Mouse (Mus musculus) midbrain, embryonic 15.5 days (tissue): ENCODE results near the gene C330007P06Rik. TPM values are rescaled to one million over a fixed set of nuclear protein-coding genes. Genes with fewer than 3 reads are reported as not detected.

Source experiments
- ATAC-seq: fragments of 200-750 bp; cut with Nextera tagmentation; replicated peaks from 2 replicates; pipeline ENCODE4 v1.8.0; 2017; ENCODE audit warnings: moderate TSS enrichment
- H3K27ac ChIP-seq: fragments of 300-500 bp; sonication (generic); 2 replicates; pipeline ENCODE4 v1.5.1; 2015; ENCODE audit warnings: mild to moderate bottlenecking, inconsistent platforms
- H3K27me3 ChIP-seq: fragments of 300-500 bp; sonication (generic); replicated peaks from 2 replicates; pipeline ENCODE4 v1.6.1; 2015; ENCODE audit warnings: inconsistent platforms
- H3K36me3 ChIP-seq: fragments of 300-500 bp; sonication (generic); replicated peaks from 2 replicates; pipeline ENCODE4 v1.6.1; 2015; ENCODE audit warnings: inconsistent platforms
- H3K4me1 ChIP-seq: fragments of 300-500 bp; sonication (generic); 2 replicates; pipeline ENCODE4 v1.6.1; 2015; ENCODE audit warnings: inconsistent platforms
- H3K4me2 ChIP-seq: fragments of 300-500 bp; sonication (generic); 2 replicates; pipeline ENCODE4 v1.6.1; 2015; ENCODE audit warnings: inconsistent platforms, mild to moderate bottlenecking, moderate library complexity
- H3K4me3 ChIP-seq: fragments of 300-500 bp; sonication (generic); 2 replicates; pipeline ENCODE4 v1.5.1; 2015; ENCODE audit warnings: mild to moderate bottlenecking, inconsistent platforms
- H3K9ac ChIP-seq: fragments of 300-500 bp; sonication (generic); 2 replicates; pipeline ENCODE4 v1.6.1; 2015; ENCODE audit warnings: mild to moderate bottlenecking, inconsistent platforms
- H3K9me3 ChIP-seq: fragments of 300-500 bp; sonication (generic); 2 replicates; pipeline ENCODE4 v1.6.1; 2016; ENCODE audit warnings: inconsistent platforms
- WGBS: fragments of 180-500 bp; shearing (Covaris S2); methylation state at CpG from one replicate; pipeline ENCODE4 v1.1.7; 2015; ENCODE audit warnings: mixed read lengths; 5-methylcytosine and 5-hydroxymethylcytosine counted together
- polyA plus RNA-seq: library from polyadenylated mRNA; unstranded; fragments of >200 nt; fragmentation: Nextera tagmentation; extraction: Ambion mirVana; gene quantifications from 2 replicates; pipeline ENCODE4 v1.2.1, GENCODE M21; 2015

The C330007P06Rik gene
- polyA plus RNA-seq, 1 experiment from 2014 or later: 18.5 TPM

- Histone ChIP-seq H3K4me3 (no peak overlapping the region), H3K9me3 (no peaks in the 10 kb centered on the region), H3K27ac (no peak overlapping the region), H3K9ac (no peak overlapping the region), H3K4me1 (peaks cover 1% of the 10 kb centered on the region), H3K4me2 (no peak overlapping the region), H3K36me3 (no peaks in the 10 kb centered on the region), H3K27me3 (no peaks in the 10 kb centered on the region)
- no peak for ATAC-seq
- WGBS: 76% methylated on average over 3 of the region's 3 CpGs
Measured at GRCm38 (mm10) chrX:36870372-36870771, 3.5 kb downstream of the C330007P06Rik start.

- H3K27me3 ChIP-seq: no peaks in the 10 kb centered on the region
- H3K4me1 ChIP-seq: peaks cover 12% of the 10 kb centered on the region
- H3K36me3 ChIP-seq: no peaks in the 10 kb centered on the region
- WGBS: 55% methylated on average over 8 of the region's 8 CpGs
- no peaks in the 10 kb centered on the region for H3K9me3 ChIP-seq
- 0 out of 2 replicates have a peak overlapping the region, but pooled peaks have one; percentile 35 for H3K9ac ChIP-seq
- ATAC-seq: no peak
- H3K4me2 ChIP-seq: peak overlapping the region; percentile 39
- H3K27ac ChIP-seq: no peak overlapping the region
- H3K4me3 ChIP-seq: peak overlapping the region; percentile 46
Measured at GRCm38 (mm10) chrX:36864609-36865328, 9.1 kb downstream of the C330007P06Rik start.

- no peaks in the 10 kb centered on the region for H3K9me3 ChIP-seq
- peaks cover 12% of the 10 kb centered on the region for H3K4me1 ChIP-seq
- peak overlapping the region; percentile 35; the same call in 1 of the 2 replicates for H3K9ac ChIP-seq
- no peaks in the 10 kb centered on the region for H3K27me3 ChIP-seq
- peak overlapping the region; percentile 46 for H3K4me3 ChIP-seq
- peak overlapping the region; percentile 48 for H3K4me2 ChIP-seq
- WGBS: 22% methylated on average over 44 of the region's 44 CpGs
- peak overlapping the region; percentile 70 for H3K27ac ChIP-seq
- no peaks in the 10 kb centered on the region for H3K36me3 ChIP-seq
- peak; percentile 92 for ATAC-seq
Measured at GRCm38 (mm10) chrX:36863766-36864608, 9.9 kb downstream of the C330007P06Rik start.

DNA sequence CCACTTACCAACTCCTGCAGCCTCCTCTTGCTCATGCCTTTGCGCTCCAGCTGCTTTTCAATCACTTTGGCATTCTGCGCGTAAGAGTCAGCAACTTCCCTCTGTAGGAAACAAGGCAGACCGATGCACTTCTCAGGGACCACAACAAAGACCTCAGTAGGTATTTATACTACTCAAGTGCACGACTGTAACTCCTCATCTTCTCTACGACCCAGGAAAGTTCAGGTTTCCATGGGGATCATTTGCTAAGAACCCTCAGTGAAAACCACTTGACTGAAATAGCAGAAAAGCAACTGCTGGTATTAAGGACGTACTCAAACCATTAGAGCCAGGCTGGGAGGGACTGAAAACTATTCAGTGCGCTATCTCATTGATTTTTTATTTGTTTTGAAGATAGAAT, 21.3 kb downstream of the C330007P06Rik start:
- Histone ChIP-seq H3K9me3 (no peaks in the 10 kb centered on the region), H3K36me3 (no peaks in the 10 kb centered on the region), H3K27me3 (no peaks in the 10 kb centered on the region), H3K9ac (no peak overlapping the region), H3K27ac (no peak overlapping the region), H3K4me2 (no peak overlapping the region), H3K4me3 (no peak overlapping the region), H3K4me1 (no peaks in the 10 kb centered on the region)
- 78% methylated on average over 8 of the region's 8 CpGs for WGBS
- no peak for ATAC-seq

- ATAC-seq: no peak
Measured at GRCm38 (mm10) chrX:36847152-36847551, 26.8 kb downstream of the C330007P06Rik start.

GRCm38 (mm10) chrX:36843346-36843990, 30.4 kb downstream of the C330007P06Rik start:
- no peak overlapping the region for H3K4me3 ChIP-seq

More at GRCm38 (mm10) chrX:36847152-36847551, 26.8 kb downstream of the C330007P06Rik start:
- no peak overlapping the region for H3K9ac ChIP-seq
- H3K27ac ChIP-seq: no peak overlapping the region
- no peaks in the 10 kb centered on the region for H3K9me3 ChIP-seq
- WGBS: 79% methylated on average over 1 of the region's 1 CpGs
- H3K4me1 ChIP-seq: no peaks in the 10 kb centered on the region
- H3K4me2 ChIP-seq: no peak overlapping the region
- H3K27me3 ChIP-seq: no peaks in the 10 kb centered on the region
- H3K4me3 ChIP-seq: no peak overlapping the region
- no peaks in the 10 kb centered on the region for H3K36me3 ChIP-seq

GRCm38 (mm10) chrX:36841698-36842097, 32.2 kb downstream of the C330007P06Rik start:
- no peak for ATAC-seq
- WGBS: 90% methylated on average over 6 of the region's 6 CpGs
- no peak overlapping the region for H3K9ac ChIP-seq
- H3K36me3 ChIP-seq: no peaks in the 10 kb centered on the region
- no peaks in the 10 kb centered on the region for H3K9me3 ChIP-seq
- no peaks in the 10 kb centered on the region for H3K27me3 ChIP-seq
- H3K27ac ChIP-seq: no peak overlapping the region
- no peaks in the 10 kb centered on the region for H3K4me1 ChIP-seq
- H3K4me2 ChIP-seq: no peak overlapping the region
- H3K4me3 ChIP-seq: no peak overlapping the region

More at GRCm38 (mm10) chrX:36843346-36843990, 30.4 kb downstream of the C330007P06Rik start:
- 85% methylated on average over 4 of the region's 4 CpGs for whole genome bisulfite sequencing
- H3K36me3 ChIP-seq: no peaks in the 10 kb centered on the region
- no peaks in the 10 kb centered on the region for H3K9me3 ChIP-seq
- no peak overlapping the region for H3K27ac ChIP-seq
- ATAC-seq: no peak
- H3K27me3 ChIP-seq: no peaks in the 10 kb centered on the region
- H3K4me1 ChIP-seq: no peaks in the 10 kb centered on the region
- H3K4me2 ChIP-seq: no peak overlapping the region
- no peak overlapping the region for H3K9ac ChIP-seq

- ATAC-seq: no peak
- Histone ChIP-seq H3K4me1 (peaks cover 1% of the 10 kb centered on the region; the same call in 1 of the 2 replicates), H3K9ac (no peak overlapping the region), H3K9me3 (no peaks in the 10 kb centered on the region), H3K4me2 (no peak overlapping the region), H3K4me3 (no peak overlapping the region), H3K27me3 (no peaks in the 10 kb centered on the region), H3K36me3 (no peaks in the 10 kb centered on the region), H3K27ac (no peak overlapping the region)
- 82% methylated on average over 7 of the region's 7 CpGs for WGBS
Measured at GRCm38 (mm10) chrX:36839391-36839790, 34.5 kb downstream of the C330007P06Rik start.

DNA sequence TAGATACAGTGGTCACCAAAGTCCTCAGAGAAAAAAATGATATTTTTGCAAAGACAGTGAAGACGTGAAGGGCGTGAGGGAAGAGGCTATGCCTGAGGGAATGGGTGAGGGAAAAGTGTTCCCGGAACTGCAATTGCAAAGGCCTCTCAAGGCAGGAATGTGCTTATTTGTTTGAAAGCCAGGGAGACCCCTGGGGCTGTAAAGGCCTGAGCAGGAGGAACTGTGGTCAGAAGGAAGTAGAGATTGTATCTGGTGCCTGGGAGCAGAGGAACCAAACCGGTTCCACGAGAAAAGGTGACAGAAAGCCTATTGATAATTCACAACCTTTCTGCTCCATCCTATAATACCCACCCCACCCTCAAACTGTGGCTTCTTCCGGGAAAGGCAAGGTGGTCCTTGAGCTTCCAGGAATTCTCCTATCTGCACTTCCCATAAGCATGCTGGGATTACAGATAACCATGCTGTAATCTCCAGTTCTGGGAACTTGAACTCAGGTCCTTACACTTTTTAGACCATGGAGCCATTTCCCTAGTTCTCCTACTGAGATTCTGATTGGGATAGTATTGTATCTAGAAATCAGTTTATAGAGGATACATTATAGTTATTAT, 36.7 kb downstream of the C330007P06Rik start:
- no peak for ATAC-seq
- Histone ChIP-seq H3K27ac (no peak overlapping the region), H3K9me3 (no peaks in the 10 kb centered on the region), H3K9ac (no peak overlapping the region), H3K4me3 (no peak overlapping the region), H3K4me1 (peaks cover 3% of the 10 kb centered on the region; the same call in 1 of the 2 replicates), H3K36me3 (no peaks in the 10 kb centered on the region), H3K4me2 (no peak overlapping the region), H3K27me3 (no peaks in the 10 kb centered on the region)
- 76% methylated on average over 6 of the region's 6 CpGs for WGBS

DNA sequence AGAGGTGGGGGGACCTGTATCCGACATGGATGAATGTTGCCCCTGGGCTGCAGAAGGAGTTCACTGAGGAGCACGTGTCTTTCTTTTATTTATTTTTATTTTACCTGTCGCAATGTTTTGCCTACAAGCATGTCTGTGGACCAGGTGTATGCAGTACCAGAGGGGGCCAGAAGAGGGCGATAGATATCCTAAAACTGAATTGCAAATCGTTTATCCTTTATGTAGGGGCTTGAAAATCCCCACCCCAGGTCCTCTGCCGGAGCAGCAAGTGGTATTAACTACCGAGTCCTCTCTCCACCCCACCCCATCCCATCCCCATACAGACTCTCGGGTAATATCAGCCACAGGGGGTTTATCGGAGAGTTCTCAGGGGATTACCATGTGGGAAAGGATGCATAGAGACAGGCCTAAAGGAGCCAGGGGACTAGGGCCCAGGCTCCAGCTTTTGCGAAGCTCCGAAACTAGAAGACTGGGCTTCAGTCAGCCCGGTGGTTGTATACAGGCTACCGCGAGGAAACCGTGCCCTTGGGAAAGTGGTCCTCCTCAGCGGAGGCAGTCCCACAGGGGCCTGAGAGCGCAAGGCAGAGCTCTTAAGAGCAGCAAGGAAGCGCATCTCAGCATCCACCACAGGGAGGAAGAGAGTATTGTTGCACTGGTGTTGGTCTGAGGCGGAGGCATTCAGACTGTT, 40.4 kb downstream of the C330007P06Rik start:
- Histone ChIP-seq H3K4me2 (peak overlapping the region; percentile 47), H3K9ac (peak overlapping the region; percentile 30; the same call in 1 of the 2 replicates), H3K4me3 (peak overlapping the region; percentile 30), H3K9me3 (no peaks in the 10 kb centered on the region), H3K36me3 (no peaks in the 10 kb centered on the region), H3K27ac (peak overlapping the region; percentile 66), H3K27me3 (no peaks in the 10 kb centered on the region), H3K4me1 (peaks cover 3% of the 10 kb centered on the region; the same call in 1 of the 2 replicates)
- peak; percentile 81 for ATAC-seq
- WGBS: 29% methylated on average over 19 of the region's 19 CpGs

GRCm38 (mm10) chrX:36831632-36832031, 42.3 kb downstream of the C330007P06Rik start:
- no peaks in the 10 kb centered on the region for H3K27me3 ChIP-seq
- 85% methylated on average over 4 of the region's 4 CpGs for WGBS

More at GRCm38 (mm10) chrX:36831632-36832031, 42.3 kb downstream of the C330007P06Rik start:
- Histone ChIP-seq H3K4me1 (peaks cover 3% of the 10 kb centered on the region; the same call in 1 of the 2 replicates), H3K9me3 (no peaks in the 10 kb centered on the region), H3K4me2 (no peak overlapping the region), H3K36me3 (no peaks in the 10 kb centered on the region), H3K27ac (no peak overlapping the region), H3K4me3 (no peak overlapping the region), H3K9ac (no peak overlapping the region)
- ATAC-seq: no peak
